23 mouse cellular contexts compared by ENCODE assay signal in genomic region chr4:101669811-101670210, GRCm38 (mm10). TPM values are rescaled to one million over a fixed set of nuclear protein-coding genes. Genes with fewer than 3 reads are reported as not detected.
DNase-seq lines count a peak whose midpoint lies in the region; TF ChIP-seq lines count a peak whose summit lies in the region.
"Had no signal": no experiment of that assay in that cellular context is flagged by ENCODE, and none has a peak within 500 bp of the region (broad histone marks: within the 10 kb centered on the region; RNA-seq: fewer than 3 reads in every experiment).

No protein-coding gene starts in this region.

- intact Hi-C loops in heart, postnatal 36 days (cut with DNase I): no loop called here

- H3K27me3 ChIP-seq in myocyte (ENCODE audit: control insufficient read depth, insufficient read depth, insufficient read length): no peaks in the 10 kb centered on the region
- H3K27me3 ChIP-seq: CH12.LX; forebrain, embryonic 13.5 days; hindbrain, embryonic 13.5 days; intestine, embryonic 15.5 days had no signal

- no peaks in the 10 kb centered on the region for H3K36me3 ChIP-seq in myocyte (ENCODE audit: control insufficient read depth, insufficient read depth)
- H3K36me3 ChIP-seq: hindbrain, embryonic 10.5 days; hindbrain, embryonic 13.5 days; intestine, embryonic 15.5 days had no signal

- H3K4me2 ChIP-seq in myocyte (ENCODE audit: low read depth): peak overlapping the region; percentile 28
- H3K4me2 ChIP-seq: forebrain, embryonic 13.5 days; heart, embryonic 11.5 days; hindbrain, embryonic 13.5 days; intestine, embryonic 15.5 days had no signal

- H3K79me2 ChIP-seq in myocyte (ENCODE audit: control insufficient read depth, insufficient read depth): no peaks in the 10 kb centered on the region

- DNase-seq in heart, adult 11 months: peak; percentile 80
- DNase-seq in heart, postnatal 36 days: no peak
- DNase-seq in 3134 (ENCODE audit: extremely low read depth, insufficient read length, low spot score): peak; percentile 14
- DNase-seq in 416B (ENCODE audit: low read depth): peak; percentile 34
- DNase-seq in spleen, postnatal 10 days (ENCODE audit: low spot score in 2 of 2): no peak
- DNase-seq in cerebellum, adult 18-20 months: no peak
- DNase-seq: adrenal gland, postnatal 25 days; B cell, adult 2 months; cerebellum, adult 11-12 months; cerebellum, adult 9-10 months; cerebellum, postnatal 14 days; gastrocnemius, postnatal 10 days; gastrocnemius, postnatal 36 days had no signal

- no peak for TF ChIP-seq POLR2A in myocyte (IDR thresholded peaks at IDR 0.05; ENCODE audit: insufficient read length, low read depth)

- H3K4me3 ChIP-seq in myocyte: no peak overlapping the region
- H3K4me3 ChIP-seq: forebrain, embryonic 10.5 days; forebrain, embryonic 13.5 days; hindbrain, embryonic 10.5 days; hindbrain, embryonic 13.5 days; intestine, embryonic 15.5 days had no signal

- H3ac ChIP-seq in myocyte (ENCODE audit: control insufficient read depth, insufficient read length): no peak overlapping the region

TF ChIP-seq in myocyte, 11 proteins besides CTCF, POLR2A, EP300 and RAD21:
- TF ChIP-seq SRF (IDR thresholded peaks at IDR 0.05; ENCODE audit: control insufficient read depth, insufficient read length, low read depth): no peak
- no peak for TF ChIP-seq TCF12 (IDR thresholded peaks at IDR 0.05; ENCODE audit: insufficient read depth, poor library complexity, severe bottlenecking)
- TF ChIP-seq USF1 (IDR thresholded peaks at IDR 0.05; ENCODE audit: low read depth): no peak

RNA-seq across cellular contexts. Expression of gene Leprot, which starts 22.3 kb away (rescaled TPM):
- 10 to 100 TPM; 30.0 to 30.1 TPM for total RNA-seq in heart, postnatal 36 days (2021)
- polyA plus RNA-seq in myocyte (2012; fragmentation: generic; extraction: Trizol): 43.1 TPM

RNA-seq across cellular contexts. Expression of gene Lepr, which starts 47.4 kb away (rescaled TPM):
- 1 to 10 TPM; 3.5 to 4.5 TPM for total RNA-seq in heart, postnatal 36 days (2021)
- polyA plus RNA-seq in myocyte (2012; fragmentation: generic; extraction: Trizol): 0.25 TPM
- total RNA-seq: CH12.LX; granulocyte monocyte progenitor cell, adult 5-6 weeks had no signal
- polyA plus RNA-seq: G1E had no signal

Comparison
In these comparisons a context has a peak if more than half of its experiments do, and no peak if none do; other contexts are left out.
1. DNase-seq: peak in heart, adult 11 months (single experiment), 3134 (single experiment) and 416B (single experiment); none in heart, postnatal 36 days (0 of 2), spleen, postnatal 10 days (0 of 2) and cerebellum, adult 18-20 months (0 of 2).